Mouse (Mus musculus) ES-E14 (cell line): ENCODE data around the gene Extl1. TPM values are rescaled to one million over a fixed set of nuclear protein-coding genes. Genes with fewer than 3 reads are reported as not detected.

Source experiments
- DNase-seq: peaks from one replicate; pipeline ENCODE4 v3.0.0-alpha.2; 2013; ENCODE audit warnings: low read depth, low spot score
- H3K27ac ChIP-seq: 2 replicates; pipeline ENCODE4 v1.5.1; 2012; ENCODE audit warnings: low read depth, mild to moderate bottlenecking, low read length, moderate library complexity, mixed read lengths; ENCODE audit not compliant: poor library complexity, insufficient read depth, severe bottlenecking
- H3K36me3 ChIP-seq: 2 replicates; pipeline ENCODE4 v1.6.1; 2012; ENCODE audit warnings: mild to moderate bottlenecking, low read length, moderate library complexity, mixed read lengths; ENCODE audit not compliant: control insufficient read depth, poor library complexity, insufficient read depth, severe bottlenecking
- H3K4me1 ChIP-seq, 2 experiments: fragments of 150-350 bp in 1 of 2; sonication (generic) in 1 of 2; 2 replicates each; pipeline ENCODE4 v1.6.1; 2012; ENCODE audit warnings: low read length in 2 of 2, mild to moderate bottlenecking in 1 of 2, mixed read lengths in 1 of 2; ENCODE audit not compliant: control insufficient read depth in 2 of 2, insufficient read depth in 2 of 2, poor library complexity in 1 of 2
- H3K4me3 ChIP-seq, 2 experiments: fragments of 150-350 bp in 1 of 2; sonication (generic) in 1 of 2; 2 replicates each; pipeline ENCODE4 v1.5.1; 2012; ENCODE audit warnings: low read length in 2 of 2, low read depth in 1 of 2, mild to moderate bottlenecking in 1 of 2, mixed read lengths in 1 of 2; ENCODE audit not compliant: insufficient read depth in 1 of 2, poor library complexity in 1 of 2, severe bottlenecking in 1 of 2
- H3K9ac ChIP-seq: 2 replicates; pipeline ENCODE4 v1.6.1; 2012; ENCODE audit warnings: low read depth, mild to moderate bottlenecking, low read length, mixed read lengths; ENCODE audit not compliant: poor library complexity, insufficient read depth, severe bottlenecking
- H3K9me3 ChIP-seq: fragments of 150-350 bp; sonication (generic); 2 replicates; pipeline ENCODE4 v1.6.1; 2012; ENCODE audit warnings: low read depth, mild to moderate bottlenecking, low read length; ENCODE audit not compliant: control insufficient read depth, insufficient read depth
- CHD2 ChIP-seq: IDR thresholded peaks from 2 replicates; pipeline ENCODE4 v1.6.1; 2014; ENCODE audit warnings: mild to moderate bottlenecking, low read depth, low read length, inconsistent platforms
- HCFC1 ChIP-seq: IDR thresholded peaks from 2 replicates; pipeline ENCODE4 v1.6.1; 2012; ENCODE audit warnings: low read length, inconsistent platforms, borderline replicate concordance; ENCODE audit not compliant: insufficient read depth
- MAFK ChIP-seq: IDR thresholded peaks from 2 replicates; pipeline ENCODE4 v1.6.1; 2014; ENCODE audit warnings: mild to moderate bottlenecking, low read depth, low read length, inconsistent platforms; ENCODE audit not compliant: insufficient read depth
- ZC3H11A ChIP-seq: IDR thresholded peaks from 2 replicates; pipeline ENCODE4 v1.6.1; 2012; ENCODE audit warnings: low read depth, mild to moderate bottlenecking, inconsistent platforms, low read length, borderline replicate concordance
- ZNF384 ChIP-seq: IDR thresholded peaks from 2 replicates; pipeline ENCODE4 v1.6.1; 2012; ENCODE audit warnings: low read depth, low read length, inconsistent platforms
- in situ Hi-C, 2 experiments: fragments of 600-800 bp; cut with MboI; formaldehyde crosslinking; loops; one replicate each; pipeline ENCODE4 v1.15.1; 2025; ENCODE audit warnings: low sequenced_read_pairs in 2 of 2, inconsistent platforms in 1 of 2; ENCODE audit not compliant: unreplicated experiment in 2 of 2
- total RNA-seq: library from RNA; depleted of rRNA; stranded (reverse); fragments of 300-350 nt; gene quantifications from 2 replicates; pipeline ENCODE4 v1.2.3, GENCODE M21; 2012

Gene Extl1
- total RNA-seq, 1 experiment = 4.2 TPM

GRCm38 (mm10) chr4:134352261-134352707, 31.4 kb downstream of the Extl1 start:
- no peak for TF ChIP-seq CHD2
- no peak for TF ChIP-seq MAFK
- TF ChIP-seq HCFC1 = no peak
- TF ChIP-seq ZNF384 = no peak
- TF ChIP-seq ZC3H11A = no peak
- Histone ChIP-seq H3K9ac (no peak overlapping the region), H3K4me3 (peak overlapping the region in 1 of 2 experiments; percentile 27; a peak in 1 of 4 replicates), H3K27ac (no peak overlapping the region; the same call in 1 of the 2 replicates), H3K36me3 (peaks cover 18% of the 10 kb centered on the region), H3K4me1 (peaks cover 8 to 30% of the 10 kb centered on the region in 2 experiments; a peak in 3 of 4 replicates), H3K9me3 (no peaks in the 10 kb centered on the region)
- in situ Hi-C loops = no loop called here
- no peak for DNase-seq

GRCm38 (mm10) chr4:134351329-134352260, 32.1 kb downstream of the Extl1 start:
- peak overlapping the region in 1 of 2 experiments; percentile 27; a peak in 1 of 4 replicates for H3K4me3 ChIP-seq
- H3K27ac ChIP-seq = no peak overlapping the region; the same call in 1 of the 2 replicates
- H3K9ac ChIP-seq = no peak overlapping the region
- peaks cover 4 to 25% of the 10 kb centered on the region in 2 experiments; a peak in 3 of 4 replicates for H3K4me1 ChIP-seq
- no peaks in the 10 kb centered on the region for H3K9me3 ChIP-seq
- no peak for TF ChIP-seq HCFC1
- H3K36me3 ChIP-seq = peaks cover 18% of the 10 kb centered on the region
- in situ Hi-C loops = no loop called here
- DNase-seq = no peak

GRCm38 (mm10) chr4:134350641-134351040, 33.0 kb downstream of the Extl1 start:
- H3K9me3 ChIP-seq = no peaks in the 10 kb centered on the region
- in situ Hi-C loops = no loop called here
- no peak overlapping the region for H3K4me3 ChIP-seq
- no peak for DNase-seq
- no peak for TF ChIP-seq ZNF384
- TF ChIP-seq MAFK = no peak
- TF ChIP-seq ZC3H11A = no peak
- TF ChIP-seq HCFC1 = no peak
- no peak for TF ChIP-seq CHD2
- no peak overlapping the region for H3K27ac ChIP-seq
- peaks cover 3 to 18% of the 10 kb centered on the region in 2 experiments; a peak in 2 of 4 replicates for H3K4me1 ChIP-seq
- H3K36me3 ChIP-seq = peaks cover 17% of the 10 kb centered on the region
- no peak overlapping the region for H3K9ac ChIP-seq

GRCm38 (mm10) chr4:134349829-134350228, 33.8 kb downstream of the Extl1 start:
- in situ Hi-C loops = no loop called here
- Histone ChIP-seq H3K9ac (no peak overlapping the region), H3K9me3 (no peaks in the 10 kb centered on the region), H3K36me3 (peaks cover 19% of the 10 kb centered on the region), H3K4me1 (peaks cover 3 to 20% of the 10 kb centered on the region in 2 experiments; a peak in 3 of 4 replicates), H3K27ac (no peak overlapping the region), H3K4me3 (no peak overlapping the region)
- TF ChIP-seq MAFK = no peak
- no peak for TF ChIP-seq HCFC1
- no peak for TF ChIP-seq CHD2
- no peak for TF ChIP-seq ZC3H11A
- no peak for TF ChIP-seq ZNF384
- no peak for DNase-seq
